Mouse (Mus musculus) small intestine, adult 2 months (tissue): ENCODE measurements at regions not wholly inside any gene's neighbourhood (a gene's known extent, or its start where the extent isn't known, plus 50 kb on each side); places are given as distances from the start of the nearest gene placed in this dataset.

Source experiments
- CTCF ChIP-seq: fragments of 200-500 bp; IDR thresholded peaks from 2 replicates; pipeline ENCODE4 v1.5.1; 2012; ENCODE audit warnings: low read depth, mild to moderate bottlenecking, control low read depth, inconsistent platforms, low read length, moderate library complexity, mixed read lengths; ENCODE audit not compliant: insufficient replicate concordance, insufficient read length; ENCODE audit errors: extremely low read depth
- POLR2A ChIP-seq: fragments of 200-500 bp; IDR thresholded peaks from 2 replicates; pipeline ENCODE4 v1.6.1; 2012; ENCODE audit warnings: low read depth, mild to moderate bottlenecking, control low read depth, inconsistent platforms, low read length, moderate library complexity

- TF ChIP-seq POLR2A (no peak), CTCF (no peak)
Observed at GRCm38 (mm10) chr3:52643100-52643551, 373.9 kb downstream of the Cog6 start.
